Mouse (Mus musculus): Measurements from ENCODE around the gene Dctn2. TPM values are rescaled to one million over a fixed set of nuclear protein-coding genes. Genes with fewer than 3 reads are reported as not detected.

Dctn2 gene
- polyA plus RNA-seq (2014; fragmentation: Nextera tagmentation; extraction: Ambion mirVana) = 135 and 136 TPM in 2 replicates

GRCm38 (mm10) chr10:127266112-127267091 lies at the start of gene Dctn2:
Gene Dctn2 (plus strand): TSS chr10:127266368.
- ATAC-seq (replicated peaks; ENCODE audit: insufficient number of reproducible peaks, low FRiP score, low TSS enrichment) = peak; percentile 98
- H3K4me3 ChIP-seq (ENCODE audit: low read depth, low read length) = peak within 1 kb of the TSS; percentile 98
- peaks cover 31% of the 10 kb centered on the region for H3K27me3 ChIP-seq (ENCODE audit: control insufficient read depth, insufficient read depth, low read length)
- H3K4me2 ChIP-seq = peak within 1 kb of the TSS; percentile 97
- peaks cover 7% of the 10 kb centered on the region; the same call in 1 of the 2 replicates for H3K36me3 ChIP-seq (ENCODE audit: control insufficient read depth, insufficient read depth, low read length)
- no peaks in the 10 kb centered on the region for H3K9me3 ChIP-seq (replicated peaks; ENCODE audit: control insufficient read depth, low read length)
- peaks cover 19% of the 10 kb centered on the region for H3K4me1 ChIP-seq (ENCODE audit: control insufficient read depth, insufficient read depth, low read length)
- H3K9ac ChIP-seq (ENCODE audit: low read depth, low read length) = peak within 1 kb of the TSS; percentile 100
- under 1% methylated on average over 69 of the region's 70 CpGs for WGBS (ENCODE audit: insufficient replicate concordance)
- H3K27ac ChIP-seq (ENCODE audit: low read depth, low read length) = peak within 1 kb of the TSS; percentile 86

- ATAC-seq (replicated peaks; ENCODE audit: insufficient number of reproducible peaks, low FRiP score, low TSS enrichment) = no peak
- no peak overlapping the region for H3K4me3 ChIP-seq (ENCODE audit: low read depth, low read length)
- H3K36me3 ChIP-seq (ENCODE audit: control insufficient read depth, insufficient read depth, low read length) = no peaks in the 10 kb centered on the region
- H3K4me2 ChIP-seq = no peak overlapping the region
- H3K9ac ChIP-seq (ENCODE audit: low read depth, low read length) = no peak overlapping the region
- no peaks in the 10 kb centered on the region for H3K4me1 ChIP-seq (ENCODE audit: control insufficient read depth, insufficient read depth, low read length)
- H3K9me3 ChIP-seq (replicated peaks; ENCODE audit: control insufficient read depth, low read length) = no peaks in the 10 kb centered on the region
- WGBS (ENCODE audit: insufficient replicate concordance) = 84% methylated on average over 11 of the region's 11 CpGs
- no peaks in the 10 kb centered on the region for H3K27me3 ChIP-seq (ENCODE audit: control insufficient read depth, insufficient read depth, low read length)
- H3K27ac ChIP-seq (ENCODE audit: low read depth, low read length) = no peak overlapping the region
Measured at GRCm38 (mm10) chr10:127216456-127216855, 49.7 kb upstream of the Dctn2 start.

GRCm38 (mm10) chr10:127217177-127217576 lies 49.0 kb upstream of the Dctn2 start:
- Histone ChIP-seq H3K27me3 (ENCODE audit: control insufficient read depth, insufficient read depth, low read length) (no peaks in the 10 kb centered on the region), H3K4me3 (ENCODE audit: low read depth, low read length) (no peak overlapping the region), H3K36me3 (ENCODE audit: control insufficient read depth, insufficient read depth, low read length) (no peaks in the 10 kb centered on the region), H3K27ac (ENCODE audit: low read depth, low read length) (no peak overlapping the region), H3K4me2 (no peak overlapping the region), H3K9ac (ENCODE audit: low read depth, low read length) (no peak overlapping the region), H3K4me1 (ENCODE audit: control insufficient read depth, insufficient read depth, low read length) (no peaks in the 10 kb centered on the region), H3K9me3 (replicated peaks; ENCODE audit: control insufficient read depth, low read length) (no peaks in the 10 kb centered on the region)
- no peak for ATAC-seq (replicated peaks; ENCODE audit: insufficient number of reproducible peaks, low FRiP score, low TSS enrichment)

GRCm38 (mm10) chr10:127218339-127218738 lies 47.8 kb upstream of the Dctn2 start:
- WGBS (ENCODE audit: insufficient replicate concordance) = 87% methylated on average over 2 of the region's 2 CpGs

GRCm38 (mm10) chr10:127225213-127225612 lies 41.0 kb upstream of the Dctn2 start:
- Histone ChIP-seq H3K27ac (ENCODE audit: low read depth, low read length) (no peak overlapping the region), H3K9ac (ENCODE audit: low read depth, low read length) (no peak overlapping the region), H3K4me2 (no peak overlapping the region), H3K27me3 (ENCODE audit: control insufficient read depth, insufficient read depth, low read length) (0 out of 2 replicates have a peak, but pooled peaks cover 1% of the 10 kb centered on the region), H3K9me3 (replicated peaks; ENCODE audit: control insufficient read depth, low read length) (no peaks in the 10 kb centered on the region), H3K4me1 (ENCODE audit: control insufficient read depth, insufficient read depth, low read length) (no peaks in the 10 kb centered on the region), H3K36me3 (ENCODE audit: control insufficient read depth, insufficient read depth, low read length) (no peaks in the 10 kb centered on the region), H3K4me3 (ENCODE audit: low read depth, low read length) (no peak overlapping the region)
- WGBS (ENCODE audit: insufficient replicate concordance) = 43% methylated on average over 6 of the region's 6 CpGs
- no peak for ATAC-seq (replicated peaks; ENCODE audit: insufficient number of reproducible peaks, low FRiP score, low TSS enrichment)

More at GRCm38 (mm10) chr10:127218339-127218738, 47.8 kb upstream of the Dctn2 start:
- no peak overlapping the region for H3K9ac ChIP-seq (ENCODE audit: low read depth, low read length)
- no peaks in the 10 kb centered on the region for H3K9me3 ChIP-seq (replicated peaks; ENCODE audit: control insufficient read depth, low read length)
- no peak overlapping the region for H3K27ac ChIP-seq (ENCODE audit: low read depth, low read length)
- H3K27me3 ChIP-seq (ENCODE audit: control insufficient read depth, insufficient read depth, low read length) = no peaks in the 10 kb centered on the region
- H3K36me3 ChIP-seq (ENCODE audit: control insufficient read depth, insufficient read depth, low read length) = no peaks in the 10 kb centered on the region
- ATAC-seq (replicated peaks; ENCODE audit: insufficient number of reproducible peaks, low FRiP score, low TSS enrichment) = no peak
- H3K4me1 ChIP-seq (ENCODE audit: control insufficient read depth, insufficient read depth, low read length) = no peaks in the 10 kb centered on the region
- no peak overlapping the region for H3K4me3 ChIP-seq (ENCODE audit: low read depth, low read length)
- H3K4me2 ChIP-seq = no peak overlapping the region

GRCm38 (mm10) chr10:127225732-127226131 lies 40.4 kb upstream of the Dctn2 start:
- WGBS (ENCODE audit: insufficient replicate concordance) = 23% methylated on average over 10 of the region's 10 CpGs
- ATAC-seq (replicated peaks; ENCODE audit: insufficient number of reproducible peaks, low FRiP score, low TSS enrichment) = no peak
- Histone ChIP-seq H3K9ac (ENCODE audit: low read depth, low read length) (no peak overlapping the region), H3K4me1 (ENCODE audit: control insufficient read depth, insufficient read depth, low read length) (no peaks in the 10 kb centered on the region), H3K4me2 (no peak overlapping the region), H3K36me3 (ENCODE audit: control insufficient read depth, insufficient read depth, low read length) (no peaks in the 10 kb centered on the region), H3K27me3 (ENCODE audit: control insufficient read depth, insufficient read depth, low read length) (0 out of 2 replicates have a peak, but pooled peaks cover 4% of the 10 kb centered on the region), H3K9me3 (replicated peaks; ENCODE audit: control insufficient read depth, low read length) (no peaks in the 10 kb centered on the region), H3K4me3 (ENCODE audit: low read depth, low read length) (no peak overlapping the region), H3K27ac (ENCODE audit: low read depth, low read length) (no peak overlapping the region)

- Histone ChIP-seq H3K9ac (ENCODE audit: low read depth, low read length) (no peak overlapping the region), H3K4me1 (ENCODE audit: control insufficient read depth, insufficient read depth, low read length) (no peaks in the 10 kb centered on the region), H3K27ac (ENCODE audit: low read depth, low read length) (no peak overlapping the region), H3K27me3 (ENCODE audit: control insufficient read depth, insufficient read depth, low read length) (0 out of 2 replicates have a peak, but pooled peaks cover 4% of the 10 kb centered on the region), H3K36me3 (ENCODE audit: control insufficient read depth, insufficient read depth, low read length) (no peaks in the 10 kb centered on the region), H3K4me3 (ENCODE audit: low read depth, low read length) (no peak overlapping the region), H3K9me3 (replicated peaks; ENCODE audit: control insufficient read depth, low read length) (no peaks in the 10 kb centered on the region), H3K4me2 (no peak overlapping the region)
- 58% methylated on average over 8 of the region's 8 CpGs for WGBS (ENCODE audit: insufficient replicate concordance)
- no peak for ATAC-seq (replicated peaks; ENCODE audit: insufficient number of reproducible peaks, low FRiP score, low TSS enrichment)
Measured at GRCm38 (mm10) chr10:127226318-127226895, 39.8 kb upstream of the Dctn2 start.

GRCm38 (mm10) chr10:127227163-127227562 lies 39.0 kb upstream of the Dctn2 start:
- Histone ChIP-seq H3K9me3 (replicated peaks; ENCODE audit: control insufficient read depth, low read length) (no peaks in the 10 kb centered on the region), H3K9ac (ENCODE audit: low read depth, low read length) (no peak overlapping the region), H3K4me3 (ENCODE audit: low read depth, low read length) (no peak overlapping the region), H3K4me2 (no peak overlapping the region), H3K27ac (ENCODE audit: low read depth, low read length) (no peak overlapping the region), H3K4me1 (ENCODE audit: control insufficient read depth, insufficient read depth, low read length) (no peaks in the 10 kb centered on the region), H3K27me3 (ENCODE audit: control insufficient read depth, insufficient read depth, low read length) (0 out of 2 replicates have a peak, but pooled peaks cover 4% of the 10 kb centered on the region), H3K36me3 (ENCODE audit: control insufficient read depth, insufficient read depth, low read length) (no peaks in the 10 kb centered on the region)
- WGBS (ENCODE audit: insufficient replicate concordance) = 73% methylated on average over 8 of the region's 8 CpGs
- no peak for ATAC-seq (replicated peaks; ENCODE audit: insufficient number of reproducible peaks, low FRiP score, low TSS enrichment)

All from heart, embryonic 11.5 days (tissue).